In the genomic region with DNA sequence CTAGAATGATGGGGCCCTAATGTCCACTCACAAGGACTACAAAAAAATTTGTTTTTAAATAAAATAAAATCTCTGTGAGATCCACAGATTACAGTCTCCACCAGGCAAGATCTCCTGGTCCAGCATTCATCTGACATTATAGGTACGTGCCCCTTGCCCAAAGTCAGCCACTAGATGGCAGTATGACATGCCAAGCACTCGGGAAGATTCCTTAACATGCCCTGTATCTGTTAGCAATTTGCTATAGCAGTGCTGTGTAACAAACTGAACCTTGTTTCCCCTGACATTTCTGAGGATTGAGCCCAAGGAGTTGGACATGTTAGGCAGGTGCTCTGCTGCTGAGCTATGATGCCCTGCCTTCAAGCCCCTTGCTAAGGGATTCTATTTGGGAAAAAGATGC, we compare ENCODE assay signal across 9 mouse cellular contexts. TPM values are rescaled to one million over a fixed set of nuclear protein-coding genes. Genes with fewer than 3 reads are reported as not detected.
DNase-seq lines count a peak whose midpoint lies in the region; TF ChIP-seq lines count a peak whose summit lies in the region.
"Had no signal": no experiment of that assay in that cellular context is flagged by ENCODE, and none has a peak within 500 bp of the region (broad histone marks: within the 10 kb centered on the region; RNA-seq: fewer than 3 reads in every experiment).

No protein-coding gene starts in this region.

- intact Hi-C loops in left cerebral cortex, postnatal 10 days (cut with DNase I), result no loop called here

- no peak overlapping the region for H3K9ac ChIP-seq in ES-E14 (ENCODE audit: insufficient read depth, low read depth, low read length, poor library complexity, severe bottlenecking)

- in situ Hi-C loops in ES-E14 (cut with MboI; ENCODE audit: low sequenced_read_pairs in 2 of 2, unreplicated experiment in 2 of 2), result no loop called here

- no peaks in the 10 kb centered on the region for H3K4me1 ChIP-seq in ES-E14 (ENCODE audit: control insufficient read depth in 2 of 2, insufficient read depth in 2 of 2, low read length in 2 of 2, poor library complexity in 1 of 2)

- peak; percentile 70 for TF ChIP-seq CTCF in layer of hippocampus, adult 2 months (conservative IDR thresholded peaks at IDR 0.05)

- H3K9me3 ChIP-seq in ES-E14 (ENCODE audit: control insufficient read depth, insufficient read depth, low read depth, low read length), result no peaks in the 10 kb centered on the region

- H3K27ac ChIP-seq in layer of hippocampus, adult 2 months, result no peak overlapping the region
- no peak overlapping the region for H3K27ac ChIP-seq in ES-E14 (ENCODE audit: insufficient read depth, low read depth, low read length, poor library complexity, severe bottlenecking)

- no peak for DNase-seq in layer of hippocampus, adult 2 months (ENCODE audit: low spot score in 2 of 2)
- no peak for DNase-seq in layer of hippocampus, postnatal 14 days (ENCODE audit: low spot score in 2 of 2)
- DNase-seq in ES-E14 (ENCODE audit: low read depth, low spot score), result peak; percentile 52
- DNase-seq in embryo, embryonic 10.5 days (ENCODE audit: low spot score), result peak; percentile 44
- DNase-seq in retina, embryonic 14.5 days (ENCODE audit: low spot score), result peak; percentile 46
- no peak for DNase-seq in layer of hippocampus, postnatal 25 days (ENCODE audit: extremely low spot score in 1 of 2, low spot score in 1 of 2)
- no peak for DNase-seq in cerebellum, adult 9-11 months
- DNase-seq in left cerebral cortex, postnatal 10 days (ENCODE audit: extremely low spot score in 1 of 2, low spot score in 2 of 2), result no peak

- H3K4me3 ChIP-seq in layer of hippocampus, adult 2 months, result no peak overlapping the region
- H3K4me3 ChIP-seq in ES-E14 (ENCODE audit: insufficient read depth in 1 of 2, low read depth in 1 of 2, low read length in 2 of 2, poor library complexity in 1 of 2, severe bottlenecking in 1 of 2), result no peak overlapping the region

- no peaks in the 10 kb centered on the region for H3K36me3 ChIP-seq in ES-E14 (ENCODE audit: control insufficient read depth, insufficient read depth, low read length, poor library complexity, severe bottlenecking)

TF ChIP-seq in ES-E14, 5 proteins besides CTCF, POLR2A, EP300 and RAD21:
- TF ChIP-seq MAFK (IDR thresholded peaks at IDR 0.05; ENCODE audit: insufficient read depth, low read depth, low read length) (no peak), ZC3H11A (IDR thresholded peaks at IDR 0.05; ENCODE audit: borderline replicate concordance, low read depth, low read length) (no peak), HCFC1 (IDR thresholded peaks at IDR 0.05; ENCODE audit: borderline replicate concordance, insufficient read depth, low read length) (no peak), ZNF384 (IDR thresholded peaks at IDR 0.05; ENCODE audit: low read depth, low read length) (no peak), CHD2 (IDR thresholded peaks at IDR 0.05; ENCODE audit: low read depth, low read length) (no peak)

RNA-seq across cellular contexts. Expression of gene Kdelr2, which starts 8.0 kb away (rescaled TPM):
- 10 to 100 TPM; 34.3 to 36.2 TPM for total RNA-seq in layer of hippocampus, adult 2 months (2021)
- total RNA-seq in layer of hippocampus, postnatal 14 days (2021), result 10 to 100 TPM; 42.9 to 49.7 TPM
- 172 and 184 TPM in 2 replicates for total RNA-seq in ES-E14 (2012; rRNA removed)
- total RNA-seq in layer of hippocampus, postnatal 25 days (2021), result 10 to 100 TPM; 34.6 to 39.0 TPM
- total RNA-seq in left cerebral cortex, postnatal 10 days (2021), result 10 to 100 TPM; 47.2 to 47.9 TPM

RNA-seq across cellular contexts. Expression of gene Grid2ip, which starts 38.5 kb away (rescaled TPM):
- total RNA-seq in layer of hippocampus, adult 2 months (2021), result 1 to 10 TPM; 1.2 to 2.2 TPM
- total RNA-seq in layer of hippocampus, postnatal 14 days (2021), result 1 to 10 TPM; 4.1 to 8.1 TPM
- 0.16 and 0.58 TPM in 2 replicates for total RNA-seq in ES-E14 (2012; rRNA removed)
- total RNA-seq in layer of hippocampus, postnatal 25 days (2021), result 1 to 10 TPM; 1.1 to 1.4 TPM
- total RNA-seq in left cerebral cortex, postnatal 10 days (2021), result 1 to 10 TPM; 2.0 TPM
- total RNA-seq: heart, postnatal 10 days had no signal

Comparison
In these comparisons a context has a peak if more than half of its experiments do, and no peak if none do; other contexts are left out.
1. DNase-seq: peak in ES-E14 (single experiment), embryo, embryonic 10.5 days (single experiment) and retina, embryonic 14.5 days (single experiment); none in layer of hippocampus, adult 2 months (0 of 2), layer of hippocampus, postnatal 14 days (0 of 2), layer of hippocampus, postnatal 25 days (0 of 2), cerebellum, adult 9-11 months (single experiment) and left cerebral cortex, postnatal 10 days (0 of 2).